Mouse (Mus musculus) lung, postnatal 0 days (tissue): ENCODE data around the gene Krtap11-1.

Source experiments
- CTCF ChIP-seq: IDR thresholded peaks from 2 replicates; pipeline ENCODE4 v1.5.1; 2016; ENCODE audit warnings: antibody characterized with exemption, mild to moderate bottlenecking
- EP300 ChIP-seq: IDR thresholded peaks from 2 replicates; pipeline ENCODE4 v1.6.1; 2016; ENCODE audit warnings: antibody characterized with exemption, mild to moderate bottlenecking, control low read depth

- TF ChIP-seq EP300 (no peak), CTCF (no peak)
Measured at GRCm38 (mm10) chr16:89520555-89520954, 50.4 kb downstream of the Krtap11-1 start.
